Mouse (Mus musculus) limb, embryonic 12.5 days (tissue): ENCODE data around the gene Veph1. TPM values are rescaled to one million over a fixed set of nuclear protein-coding genes. Genes with fewer than 3 reads are reported as not detected.
A peak's percentile ranks its signal among the peaks of the same experiment; 100 is the strongest.

ENCODE experiments used
- ATAC-seq: fragments of 200-750 bp; cut with Nextera tagmentation; 2 replicates; pipeline ENCODE4 v1.8.0; 2017; ENCODE audit warnings: low read depth, moderate TSS enrichment; ENCODE audit not compliant: insufficient number of reproducible peaks, insufficient read depth, low FRiP score, low TSS enrichment
- H3K27ac ChIP-seq: fragments of 300-500 bp; sonication (generic); 2 replicates; pipeline ENCODE4 v1.5.1; 2016; ENCODE audit warnings: mild to moderate bottlenecking, moderate library complexity
- H3K27me3 ChIP-seq: fragments of 300-500 bp; sonication (generic); 2 replicates; pipeline ENCODE4 v1.6.1; 2016; ENCODE audit warnings: mild to moderate bottlenecking, moderate library complexity
- H3K36me3 ChIP-seq: fragments of 300-500 bp; sonication (generic); 2 replicates; pipeline ENCODE4 v1.6.1; 2016; ENCODE audit warnings: mild to moderate bottlenecking, moderate library complexity
- H3K4me1 ChIP-seq: fragments of 300-500 bp; sonication (generic); replicated peaks from 2 replicates; pipeline ENCODE4 v1.6.1; 2016
- H3K4me2 ChIP-seq: fragments of 300-500 bp; sonication (generic); 2 replicates; pipeline ENCODE4 v1.6.1; 2016; ENCODE audit warnings: mild to moderate bottlenecking, moderate library complexity
- H3K4me3 ChIP-seq: fragments of 300-500 bp; sonication (generic); replicated peaks from 2 replicates; pipeline ENCODE4 v1.5.1; 2016; ENCODE audit warnings: mild to moderate bottlenecking
- H3K9ac ChIP-seq: fragments of 300-500 bp; sonication (generic); replicated peaks from 2 replicates; pipeline ENCODE4 v1.6.1; 2016; ENCODE audit warnings: mild to moderate bottlenecking, moderate library complexity
- H3K9me3 ChIP-seq: fragments of 300-500 bp; sonication (generic); 2 replicates; pipeline ENCODE4 v1.6.1; 2016; ENCODE audit warnings: mild to moderate bottlenecking, moderate library complexity
- WGBS: fragments of 180-500 bp; shearing (Covaris S2); methylation state at CpG from one replicate; pipeline ENCODE4 v1.1.7; 2016; 5-methylcytosine and 5-hydroxymethylcytosine counted together
- polyA plus RNA-seq: library from polyadenylated mRNA; unstranded; fragments of >200 nt; fragmentation: Nextera tagmentation; extraction: Ambion mirVana; gene quantifications from 2 replicates; pipeline ENCODE4 v1.2.1, GENCODE M21; 2016

The Veph1 gene
- polyA plus RNA-seq, 1 experiment from 2014 or later: 0.92 TPM

DNA sequence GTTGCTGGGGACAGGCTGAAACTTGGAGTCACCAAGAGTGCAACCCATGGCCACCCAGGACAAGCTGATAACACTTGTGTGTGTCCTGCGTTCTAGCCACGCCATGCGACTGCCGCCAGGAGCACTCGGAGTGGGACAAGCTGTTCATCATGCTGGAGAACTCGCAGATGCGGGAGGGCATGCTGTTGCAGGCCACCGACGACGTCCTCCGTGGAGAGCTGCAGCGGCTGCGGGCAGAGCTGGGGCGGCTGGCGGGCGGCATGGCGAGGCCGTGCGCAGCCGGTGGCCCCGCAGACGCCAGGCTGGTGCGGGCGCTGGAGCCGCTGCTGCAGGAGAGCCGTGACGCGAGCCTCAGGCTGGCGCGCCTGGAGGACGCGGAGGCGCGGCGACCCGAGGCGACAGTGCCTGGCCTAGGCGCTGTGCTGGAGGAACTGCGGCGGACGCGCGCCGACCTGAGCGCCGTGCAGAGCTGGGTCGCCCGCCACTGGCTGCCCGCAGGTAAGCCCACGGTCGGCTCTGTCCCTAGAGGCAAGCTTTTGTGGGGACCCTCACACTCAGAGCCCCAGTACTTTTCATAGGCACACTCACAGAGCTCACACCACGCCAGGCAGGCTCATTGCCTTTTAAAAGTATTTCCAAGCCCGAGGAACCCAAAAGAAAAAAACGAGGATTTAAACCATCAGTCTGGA lies 75.9 kb downstream of the Veph1 start:
- no peaks in the 10 kb centered on the region for H3K9me3 ChIP-seq
- H3K36me3 ChIP-seq: peaks cover 4% of the 10 kb centered on the region; the same call in 1 of the 2 replicates
- peak overlapping the region; percentile 93 for H3K27ac ChIP-seq
- ATAC-seq: peak; percentile 75
- peak overlapping the region; percentile 84 for H3K9ac ChIP-seq
- WGBS: under 1% methylated on average over 52 of the region's 54 CpGs
- H3K27me3 ChIP-seq: peaks cover 4% of the 10 kb centered on the region; the same call in 1 of the 2 replicates
- H3K4me2 ChIP-seq: peak overlapping the region; percentile 94
- peak overlapping the region; percentile 64 for H3K4me3 ChIP-seq
- H3K4me1 ChIP-seq: peaks cover 22% of the 10 kb centered on the region

DNA sequence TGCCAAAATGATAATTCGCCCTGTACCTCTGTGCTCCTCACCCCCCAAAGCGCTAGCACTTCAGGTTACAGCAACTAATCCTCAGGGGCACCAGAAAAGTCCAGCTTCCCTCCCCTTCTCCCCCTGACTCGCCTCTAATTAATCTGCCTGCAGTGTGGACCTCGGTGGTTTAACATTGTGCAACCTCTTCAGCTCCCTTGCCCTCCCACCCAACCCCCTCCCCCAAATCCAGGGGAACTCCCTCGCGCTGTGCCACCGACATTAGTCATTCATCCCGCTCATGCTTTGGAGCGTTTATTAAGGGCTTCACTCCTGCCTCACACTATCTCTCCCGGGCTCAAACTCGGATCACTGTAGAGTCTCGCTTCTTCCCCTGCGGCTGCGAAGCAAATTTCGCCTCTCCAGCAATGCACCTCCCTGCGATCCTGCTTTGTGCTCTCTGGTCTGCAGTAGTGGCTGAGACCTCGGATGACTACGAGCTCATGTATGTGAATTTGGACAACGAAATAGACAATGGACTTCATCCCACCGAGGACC lies 76.9 kb downstream of the Veph1 start, which contains the start of gene Ptx3:
TSS of gene Ptx3 (plus strand) at position 256 of the 537 bp plus-strand sequence.
- WGBS: 2% methylated on average over 20 of the region's 20 CpGs
- peak within 1 kb of the TSS; percentile 84 for H3K9ac ChIP-seq
- peak within 1 kb of the TSS; percentile 64 for H3K4me3 ChIP-seq
- H3K4me1 ChIP-seq: peaks cover 28% of the 10 kb centered on the region
- peak within 1 kb of the TSS; percentile 93 for H3K27ac ChIP-seq
- H3K9me3 ChIP-seq: no peaks in the 10 kb centered on the region
- H3K36me3 ChIP-seq: peaks cover 3% of the 10 kb centered on the region; the same call in 1 of the 2 replicates
- H3K4me2 ChIP-seq: peak within 1 kb of the TSS; percentile 94
- ATAC-seq: no peak
- H3K27me3 ChIP-seq: peaks cover 4% of the 10 kb centered on the region; the same call in 1 of the 2 replicates

GRCm38 (mm10) chr3:66215759-66216158 lies 80.9 kb downstream of the Veph1 start:
- H3K9me3 ChIP-seq: no peaks in the 10 kb centered on the region
- no peak overlapping the region for H3K4me2 ChIP-seq
- WGBS: 50% methylated on average over 8 of the region's 8 CpGs
- ATAC-seq: peak; percentile 60; the same call in 1 of the 2 replicates
- H3K36me3 ChIP-seq: no peaks in the 10 kb centered on the region
- H3K27me3 ChIP-seq: peaks cover 4% of the 10 kb centered on the region; the same call in 1 of the 2 replicates
- no peak overlapping the region for H3K9ac ChIP-seq
- H3K4me1 ChIP-seq: peaks cover 14% of the 10 kb centered on the region
- H3K27ac ChIP-seq: no peak overlapping the region
- H3K4me3 ChIP-seq: no peak overlapping the region

DNA sequence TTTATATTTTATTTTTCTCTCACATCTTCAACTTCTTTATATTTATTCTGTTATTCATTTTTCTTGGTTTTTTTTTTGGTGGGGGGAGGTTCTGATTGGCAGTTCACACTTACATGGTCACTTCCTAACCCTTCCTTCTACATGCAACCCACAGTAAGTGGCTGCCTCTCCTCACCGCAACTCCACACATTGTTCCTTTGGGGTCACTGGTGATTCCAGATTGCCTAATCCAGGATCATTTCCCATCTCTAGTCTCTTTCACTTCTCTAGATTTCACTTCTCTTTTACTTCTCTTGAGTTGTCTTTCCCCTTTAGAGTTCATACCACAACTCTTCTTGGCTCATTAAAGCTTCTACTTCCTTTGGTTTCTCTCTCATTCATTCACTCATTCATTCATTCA lies 83.1 kb downstream of the Veph1 start:
- peaks cover 2% of the 10 kb centered on the region; the same call in 1 of the 2 replicates for H3K27me3 ChIP-seq
- no peak overlapping the region for H3K4me2 ChIP-seq
- ATAC-seq: no peak
- H3K4me3 ChIP-seq: no peak overlapping the region
- WGBS: 90% methylated on average over 1 of the region's 1 CpGs
- no peak overlapping the region for H3K9ac ChIP-seq
- H3K9me3 ChIP-seq: no peaks in the 10 kb centered on the region
- no peaks in the 10 kb centered on the region for H3K36me3 ChIP-seq
- no peak overlapping the region for H3K27ac ChIP-seq
- peaks cover 10% of the 10 kb centered on the region for H3K4me1 ChIP-seq

DNA sequence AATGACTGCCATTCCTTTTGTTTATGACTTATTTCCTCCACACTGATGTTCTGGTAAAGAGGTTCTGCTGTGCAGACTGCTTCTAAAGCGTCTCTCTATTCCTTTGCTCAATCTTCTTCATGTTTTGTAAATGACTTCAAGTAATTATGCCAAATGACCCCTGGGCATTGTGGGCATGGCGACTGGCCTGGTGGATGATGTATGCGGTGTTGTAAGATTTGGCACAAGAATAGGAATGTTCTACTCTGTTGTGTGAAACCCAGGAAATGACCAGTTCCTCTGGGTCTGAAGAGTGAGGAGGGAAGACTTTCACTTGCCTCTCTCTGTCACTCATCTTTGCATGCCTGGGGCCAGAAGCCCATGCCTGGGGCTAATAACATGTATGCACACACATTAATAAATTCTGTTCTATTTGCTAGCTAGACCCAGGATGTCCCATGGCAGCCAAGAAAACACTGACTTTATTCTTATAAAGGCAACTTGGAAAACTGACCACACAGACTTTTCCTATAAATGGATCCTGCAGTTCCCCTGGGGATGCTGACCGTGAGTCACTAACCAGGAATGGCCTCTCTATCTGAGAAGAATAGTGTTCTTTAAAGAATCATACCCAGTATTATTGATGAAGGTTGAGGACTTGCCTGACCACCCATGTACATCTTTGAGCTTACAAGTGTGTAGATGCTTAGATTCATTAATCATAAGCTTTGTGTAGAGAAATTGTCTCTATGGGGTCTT lies 87.6 kb downstream of the Veph1 start:
- Histone ChIP-seq H3K27ac (no peak overlapping the region), H3K9ac (no peak overlapping the region), H3K4me1 (no peaks in the 10 kb centered on the region), H3K36me3 (no peaks in the 10 kb centered on the region), H3K9me3 (no peaks in the 10 kb centered on the region), H3K4me2 (no peak overlapping the region), H3K4me3 (no peak overlapping the region), H3K27me3 (no peaks in the 10 kb centered on the region)
- ATAC-seq: no peak
- WGBS: 82% methylated on average over 4 of the region's 4 CpGs

DNA sequence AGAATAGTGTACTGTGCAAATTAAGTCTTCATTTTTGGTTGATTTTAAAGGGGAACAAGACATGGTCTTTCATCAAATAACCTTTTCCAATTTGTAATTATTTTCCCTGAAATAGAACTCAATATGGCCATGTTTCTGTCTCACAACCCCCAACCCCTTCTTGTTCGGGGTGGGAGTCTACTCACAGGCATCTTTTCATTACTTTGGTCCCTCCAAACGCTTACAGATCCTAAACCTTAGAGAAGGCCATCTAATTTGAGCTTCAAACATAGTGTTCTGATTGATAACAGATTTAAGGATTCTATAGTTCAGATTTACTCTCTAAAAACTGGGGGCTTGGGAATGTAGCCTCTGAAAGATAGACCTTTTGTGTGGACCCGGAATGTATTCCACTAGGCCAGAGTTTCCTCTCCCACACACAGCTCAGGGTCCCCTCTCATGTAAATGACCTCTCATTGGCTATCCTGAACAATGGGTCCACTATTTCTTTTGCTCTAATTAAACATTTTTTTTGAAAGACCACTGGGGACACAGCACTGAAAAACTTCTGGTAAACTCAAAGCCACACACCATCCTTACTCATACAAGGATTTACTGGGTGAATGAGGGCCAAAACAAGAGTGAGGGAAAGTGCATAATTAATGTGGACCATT lies 102.6 kb downstream of the Veph1 start:
- no peak overlapping the region for H3K27ac ChIP-seq
- no peaks in the 10 kb centered on the region for H3K4me1 ChIP-seq
- no peak overlapping the region for H3K4me3 ChIP-seq
- no peak for ATAC-seq
- WGBS: 77% methylated on average over 3 of the region's 3 CpGs
- no peaks in the 10 kb centered on the region for H3K36me3 ChIP-seq
- H3K9ac ChIP-seq: no peak overlapping the region
- no peaks in the 10 kb centered on the region for H3K9me3 ChIP-seq
- no peak overlapping the region for H3K4me2 ChIP-seq
- H3K27me3 ChIP-seq: no peaks in the 10 kb centered on the region

DNA sequence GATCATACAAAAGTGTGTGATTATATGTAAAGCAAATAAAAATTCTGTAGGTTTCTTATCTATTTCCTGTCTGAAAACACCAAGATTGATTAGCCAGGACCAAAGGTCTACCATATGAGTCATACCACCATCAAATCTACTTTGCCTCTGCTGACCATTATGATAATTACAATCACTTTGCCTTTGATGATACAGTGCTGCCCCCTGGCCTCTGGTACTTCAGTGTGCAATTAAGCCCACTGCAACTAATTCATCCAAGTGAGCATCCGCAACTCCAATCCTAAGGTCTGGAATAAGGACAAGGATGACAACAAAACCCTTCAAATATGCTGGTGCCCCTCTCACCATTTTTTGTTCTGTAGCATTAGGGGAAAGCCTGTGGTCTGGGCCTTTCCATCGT lies 117.0 kb downstream of the Veph1 start:
- Histone ChIP-seq H3K4me2 (no peak overlapping the region), H3K36me3 (no peaks in the 10 kb centered on the region), H3K27me3 (no peaks in the 10 kb centered on the region), H3K27ac (no peak overlapping the region), H3K9ac (no peak overlapping the region), H3K4me3 (no peak overlapping the region), H3K4me1 (no peaks in the 10 kb centered on the region), H3K9me3 (no peaks in the 10 kb centered on the region)
- ATAC-seq: no peak
- 76% methylated on average over 2 of the region's 2 CpGs for WGBS

GRCm38 (mm10) chr3:66172907-66173306 lies 123.7 kb downstream of the Veph1 start:
- ATAC-seq: no peak
- Histone ChIP-seq H3K4me1 (peaks cover 2% of the 10 kb centered on the region), H3K27me3 (no peaks in the 10 kb centered on the region), H3K9me3 (no peaks in the 10 kb centered on the region), H3K36me3 (no peaks in the 10 kb centered on the region), H3K4me2 (no peak overlapping the region), H3K27ac (no peak overlapping the region), H3K4me3 (no peak overlapping the region), H3K9ac (no peak overlapping the region)
- 68% methylated on average over 5 of the region's 5 CpGs for WGBS

GRCm38 (mm10) chr3:66169873-66170538 lies 126.6 kb downstream of the Veph1 start:
- Histone ChIP-seq H3K4me2 (no peak overlapping the region), H3K4me3 (no peak overlapping the region), H3K27me3 (no peaks in the 10 kb centered on the region), H3K4me1 (peaks cover 21% of the 10 kb centered on the region), H3K9ac (no peak overlapping the region), H3K9me3 (no peaks in the 10 kb centered on the region), H3K27ac (no peak overlapping the region), H3K36me3 (no peaks in the 10 kb centered on the region)
- no peak for ATAC-seq
- 72% methylated on average over 3 of the region's 3 CpGs for WGBS

DNA sequence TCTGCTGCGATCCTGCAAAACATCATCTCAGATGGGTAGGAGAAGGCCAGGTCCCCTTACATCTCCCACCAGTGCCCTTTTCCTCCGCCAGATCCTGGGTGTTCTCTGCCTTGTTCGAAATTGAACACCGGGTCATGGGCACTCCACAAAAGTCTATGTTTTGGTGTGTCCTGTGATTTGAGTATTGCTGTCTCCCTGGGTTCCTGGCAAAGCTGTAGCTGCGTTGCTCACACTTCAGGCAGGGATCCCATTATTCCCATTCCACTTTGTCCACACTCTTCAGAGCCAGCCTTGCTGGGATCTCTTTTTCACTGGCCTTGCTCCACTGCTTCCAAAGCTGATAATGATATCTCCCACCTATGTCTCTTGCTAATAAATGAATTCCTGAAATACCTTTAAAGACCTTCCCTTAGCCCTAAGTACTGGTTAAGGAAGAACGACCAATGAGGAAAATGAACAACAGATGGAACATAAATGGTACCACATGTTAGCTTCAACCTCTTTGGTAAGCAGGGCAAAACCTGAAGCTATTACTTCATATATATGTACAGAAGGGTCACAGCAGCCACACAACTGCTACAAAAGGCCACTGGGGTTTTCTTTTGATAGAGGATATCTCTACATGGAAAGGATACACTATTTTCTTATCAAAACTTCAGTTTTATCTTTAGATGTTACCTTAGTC lies 129.9 kb downstream of the Veph1 start:
- peak overlapping the region; percentile 75; the same call in 1 of the 2 replicates for H3K27ac ChIP-seq
- peak; percentile 84; the same call in 1 of the 2 replicates for ATAC-seq
- H3K4me3 ChIP-seq: no peak overlapping the region
- 0 out of 2 replicates have a peak overlapping the region, but pooled peaks have one; percentile 2 for H3K4me2 ChIP-seq
- H3K36me3 ChIP-seq: no peaks in the 10 kb centered on the region
- H3K9me3 ChIP-seq: no peaks in the 10 kb centered on the region
- no peak overlapping the region for H3K9ac ChIP-seq
- WGBS: 30% methylated on average over 6 of the region's 6 CpGs
- H3K27me3 ChIP-seq: no peaks in the 10 kb centered on the region
- H3K4me1 ChIP-seq: peaks cover 40% of the 10 kb centered on the region
